Mouse (Mus musculus) G1E (cell line): ENCODE measurements around the gene Fads2.

Experiments used
- CTCF ChIP-seq: IDR thresholded peaks from 2 replicates; pipeline ENCODE4 v1.5.1; 2012; ENCODE audit warnings: low read depth, low read length, inconsistent platforms, mixed read lengths
- GATA1 ChIP-seq: IDR thresholded peaks from 2 replicates; pipeline ENCODE4 v1.6.1; 2012; ENCODE audit warnings: borderline replicate concordance, low read length, inconsistent platforms, mixed read lengths
- GATA2 ChIP-seq: IDR thresholded peaks from 2 replicates; pipeline ENCODE4 v1.6.1; 2012; ENCODE audit warnings: low read depth, low read length, inconsistent platforms, borderline replicate concordance
- POLR2AphosphoS5 ChIP-seq: IDR thresholded peaks from 2 replicates; pipeline ENCODE4 v1.6.1; 2012; ENCODE audit warnings: low read depth, low read length, inconsistent platforms; ENCODE audit not compliant: insufficient replicate concordance
- TAL1 ChIP-seq: conservative IDR thresholded peaks from 2 replicates; pipeline ENCODE4 v1.6.1; 2012; ENCODE audit warnings: low read depth, low read length, inconsistent platforms, mixed read lengths

- no peak for TF ChIP-seq CTCF
- TF ChIP-seq TAL1: no peak
- TF ChIP-seq GATA2: no peak
- no peak for TF ChIP-seq GATA1
- no peak for TF ChIP-seq POLR2AphosphoS5
Observed at GRCm38 (mm10) chr19:10071166-10071565, 30.4 kb downstream of the Fads2 start.
